ENCODE assay signal across 9 mouse cellular contexts in genomic region chr8:93059185-93059584, GRCm38 (mm10). TPM values are rescaled to one million over a fixed set of nuclear protein-coding genes. Genes with fewer than 3 reads are reported as not detected.
A peak's percentile ranks its signal among the peaks of the same experiment; 100 is the strongest.
DNase-seq lines count a peak whose midpoint lies in the region; ATAC-seq lines count a peak whose summit lies in the region.
"Had no signal": no experiment of that assay in that cellular context is flagged by ENCODE, and none has a peak within 500 bp of the region (broad histone marks: within the 10 kb centered on the region; RNA-seq: fewer than 3 reads in every experiment).

No protein-coding gene starts in this region.

- H3K9me3 ChIP-seq in hindbrain, embryonic 14.5 days (ENCODE audit: control insufficient read depth, low read length) = no peaks in the 10 kb centered on the region
- H3K9me3 ChIP-seq: limb, embryonic 12.5 days had no signal

- H3K4me2 ChIP-seq in hindbrain, embryonic 14.5 days (replicated peaks) = no peak overlapping the region
- H3K4me2 ChIP-seq: limb, embryonic 12.5 days had no signal

- H3K27ac ChIP-seq in hindbrain, embryonic 14.5 days = no peak overlapping the region
- H3K27ac ChIP-seq: limb, embryonic 12.5 days had no signal

- no peaks in the 10 kb centered on the region for H3K4me1 ChIP-seq in hindbrain, embryonic 14.5 days (replicated peaks; ENCODE audit: control insufficient read depth, insufficient read depth, low read length)
- H3K4me1 ChIP-seq: limb, embryonic 12.5 days had no signal

- H3K9ac ChIP-seq in hindbrain, embryonic 14.5 days = no peak overlapping the region
- H3K9ac ChIP-seq: limb, embryonic 12.5 days had no signal

- 21% methylated on average over 2 of the region's 2 CpGs for WGBS in hindbrain, embryonic 14.5 days

- peak; percentile 41 for DNase-seq in heart, adult 8-10 months (ENCODE audit: low spot score)
- DNase-seq in heart, postnatal 25 days (ENCODE audit: low spot score) = no peak
- peak; percentile 81 for DNase-seq in NIH3T3 (ENCODE audit: low read depth)
- peak; percentile 79 to 86 for DNase-seq in cerebellum, postnatal 14 days
- DNase-seq in hindbrain, embryonic 14.5 days (ENCODE audit: low spot score) = peak; percentile 84
- peak; percentile 42 to 73 for DNase-seq in left cerebral cortex, postnatal 25 days (ENCODE audit: low spot score in 2 of 2)
- DNase-seq in retina, adult 2 months (ENCODE audit: low read depth, low spot score) = peak; percentile 41

- H3K4me3 ChIP-seq in hindbrain, embryonic 14.5 days (replicated peaks; ENCODE audit: low read length) = no peak overlapping the region
- H3K4me3 ChIP-seq: limb, embryonic 12.5 days had no signal

- no peaks in the 10 kb centered on the region for H3K27me3 ChIP-seq in hindbrain, embryonic 14.5 days (ENCODE audit: control insufficient read depth, insufficient read depth, low read length)
- H3K27me3 ChIP-seq: limb, embryonic 12.5 days had no signal

- no peaks in the 10 kb centered on the region for H3K36me3 ChIP-seq in hindbrain, embryonic 14.5 days (replicated peaks; ENCODE audit: control insufficient read depth, insufficient read depth)
- H3K36me3 ChIP-seq: limb, embryonic 12.5 days had no signal

- intact Hi-C loops in heart, postnatal 25 days (cut with DNase I) = loop anchor here (1.0 to 5.0 kb wide), 4 partner anchors 36 to 436 kb away; no protein-coding TSS in a partner anchor
- intact Hi-C loops in left cerebral cortex, postnatal 25 days (cut with DNase I) = loop anchor here (2.0 to 5.0 kb wide), 3 partner anchors 36 to 373 kb away; no protein-coding TSS in a partner anchor

- ATAC-seq in hindbrain, embryonic 14.5 days (ENCODE audit: low FRiP score) = peak; percentile 46; the same call in 1 of the 2 replicates
- no peak for ATAC-seq in erythroblast, adult 5-6 weeks (replicated peaks; ENCODE audit: low FRiP score, poor library complexity, severe bottlenecking)

RNA-seq across cellular contexts. Expression of gene Ces1a, which starts 11.2 kb away (rescaled TPM):
- total RNA-seq in heart, adult 8-10 months (2022) = not detected
- not detected for total RNA-seq in heart, postnatal 25 days (2021)
- not detected in 2 replicates for polyA plus RNA-seq in hindbrain, embryonic 14.5 days (2014; fragmentation: Nextera tagmentation; extraction: Ambion mirVana)
- under 1 TPM; 0.43 to 0.53 TPM for total RNA-seq in left cerebral cortex, postnatal 25 days (2021)
- total RNA-seq in erythroblast, adult 5-6 weeks (2015; ENCODE audit: low replicate concordance) = not detected in 2 replicates
- not detected in 2 replicates for total RNA-seq in erythroblast, adult 5-6 weeks (2017; ENCODE audit: low replicate concordance)
- polyA plus RNA-seq: limb, embryonic 12.5 days had no signal

RNA-seq across cellular contexts. Expression of gene Ces1b, which starts 20.6 kb away (rescaled TPM):
- not detected for total RNA-seq in heart, adult 8-10 months (2022)
- not detected for total RNA-seq in heart, postnatal 25 days (2021)
- not detected in 2 replicates for polyA plus RNA-seq in hindbrain, embryonic 14.5 days (2014; fragmentation: Nextera tagmentation; extraction: Ambion mirVana)
- total RNA-seq in left cerebral cortex, postnatal 25 days (2021) = not detected
- total RNA-seq in erythroblast, adult 5-6 weeks (2015; ENCODE audit: low replicate concordance) = not detected in 2 replicates
- total RNA-seq in erythroblast, adult 5-6 weeks (2017; ENCODE audit: low replicate concordance) = not detected in 2 replicates
- polyA plus RNA-seq: limb, embryonic 12.5 days had no signal
